Mouse (Mus musculus): Measurements from ENCODE around the gene Sh3gl2. TPM values are rescaled to one million over a fixed set of nuclear protein-coding genes. Genes with fewer than 3 reads are reported as not detected.

The Sh3gl2 gene
- total and polyA plus RNA-seq, 2 experiments from 2014 or later = 47.4 to 123 TPM

DNA sequence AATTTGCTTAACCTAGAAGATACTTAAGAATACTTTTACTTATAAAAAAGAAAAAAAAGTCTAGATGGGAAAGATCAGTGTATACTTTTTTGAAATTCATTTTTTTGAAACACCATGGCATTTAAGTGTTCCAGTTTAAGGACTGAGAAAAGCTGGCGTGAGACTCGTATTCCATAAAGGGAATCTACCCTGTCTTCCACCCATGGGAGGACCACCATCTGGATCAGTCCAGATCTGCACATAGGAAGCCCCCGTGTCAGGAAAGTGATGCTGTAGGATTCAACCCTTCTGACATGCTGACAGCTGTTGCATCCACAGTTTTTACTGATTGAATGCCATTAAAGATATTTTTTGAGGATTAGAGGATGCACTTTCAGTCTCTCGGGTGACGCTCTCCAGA, 134.2 kb downstream of the Sh3gl2 start:
- no peak for TF ChIP-seq CTCF (IDR thresholded peaks at IDR 0.05)
- Histone ChIP-seq H3K27ac (ENCODE audit: low read depth, low read length) (no peak overlapping the region), H3K9ac (replicated peaks; ENCODE audit: low read length, poor library complexity, severe bottlenecking) (no peak overlapping the region), H3K4me3 (ENCODE audit: low read depth, low read length) (no peak overlapping the region), H3K36me3 (ENCODE audit: insufficient read depth, low read length) (no peaks in the 10 kb centered on the region), H3K27me3 (ENCODE audit: insufficient read depth, low read length) (no peaks in the 10 kb centered on the region), H3K4me2 (ENCODE audit: low read depth, low read length, poor library complexity, severe bottlenecking) (no peak overlapping the region), H3K9me3 (ENCODE audit: low read length) (no peaks in the 10 kb centered on the region), H3K4me1 (ENCODE audit: insufficient read depth, low read length) (no peaks in the 10 kb centered on the region)
- DNase-seq (ENCODE audit: low spot score) = no peak
- ATAC-seq (ENCODE audit: low FRiP score) = no peak
- 85% methylated on average over 5 of the region's 5 CpGs for WGBS

DNA sequence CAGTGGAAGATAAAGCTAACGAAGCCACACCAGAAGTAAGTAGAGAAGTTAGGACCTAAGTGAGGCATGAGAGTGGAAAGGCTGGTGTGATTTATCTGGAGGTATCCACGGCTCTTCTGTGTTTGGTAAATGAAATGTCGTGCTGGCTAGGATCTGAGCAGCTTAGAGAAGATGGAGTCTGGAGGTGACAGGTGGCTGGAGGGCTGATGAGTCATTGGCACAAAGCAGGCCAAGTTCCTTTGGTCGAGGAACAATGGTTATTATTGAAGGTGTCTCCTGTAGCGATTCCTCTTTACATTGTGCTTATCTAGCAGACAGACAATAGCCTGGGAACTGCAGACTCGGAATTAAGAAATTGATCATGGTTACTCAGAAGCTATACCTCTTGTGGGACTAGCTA, 135.8 kb downstream of the Sh3gl2 start:
- ATAC-seq (ENCODE audit: low FRiP score) = no peak
- Histone ChIP-seq H3K4me1 (ENCODE audit: insufficient read depth, low read length) (no peaks in the 10 kb centered on the region), H3K27me3 (ENCODE audit: insufficient read depth, low read length) (no peaks in the 10 kb centered on the region), H3K36me3 (ENCODE audit: insufficient read depth, low read length) (no peaks in the 10 kb centered on the region), H3K4me2 (ENCODE audit: low read depth, low read length, poor library complexity, severe bottlenecking) (no peak overlapping the region), H3K4me3 (ENCODE audit: low read depth, low read length) (no peak overlapping the region), H3K9ac (replicated peaks; ENCODE audit: low read length, poor library complexity, severe bottlenecking) (no peak overlapping the region), H3K9me3 (ENCODE audit: low read length) (no peaks in the 10 kb centered on the region), H3K27ac (ENCODE audit: low read depth, low read length) (no peak overlapping the region)
- no peak for DNase-seq (ENCODE audit: low spot score)
- WGBS = 73% methylated on average over 6 of the region's 6 CpGs
- TF ChIP-seq CTCF (IDR thresholded peaks at IDR 0.05) = no peak

DNA sequence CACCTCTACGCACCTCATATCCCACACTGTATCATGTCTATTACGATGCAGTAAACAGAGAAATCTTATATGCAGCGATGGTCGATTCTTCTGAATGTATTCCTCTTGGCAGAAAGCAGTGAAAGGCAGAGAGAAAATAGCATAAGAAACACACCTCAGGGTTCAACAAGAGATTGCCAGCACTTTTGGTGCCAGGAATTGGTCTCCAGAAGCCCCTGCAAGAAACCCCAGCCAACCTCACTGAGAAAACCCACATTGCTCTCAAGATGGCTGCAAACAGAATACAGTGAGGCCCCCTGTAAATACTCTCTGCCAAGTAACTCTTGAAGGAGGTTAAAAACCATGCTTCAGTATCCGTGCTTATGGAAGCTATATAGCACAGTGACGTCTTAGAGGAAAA, 141.0 kb downstream of the Sh3gl2 start:
- WGBS = 85% methylated on average over 6 of the region's 6 CpGs
- Histone ChIP-seq H3K27me3 (ENCODE audit: insufficient read depth, low read length) (no peaks in the 10 kb centered on the region), H3K9me3 (ENCODE audit: low read length) (no peaks in the 10 kb centered on the region), H3K27ac (ENCODE audit: low read depth, low read length) (no peak overlapping the region), H3K36me3 (ENCODE audit: insufficient read depth, low read length) (no peaks in the 10 kb centered on the region), H3K4me1 (ENCODE audit: insufficient read depth, low read length) (no peaks in the 10 kb centered on the region), H3K9ac (replicated peaks; ENCODE audit: low read length, poor library complexity, severe bottlenecking) (no peak overlapping the region), H3K4me2 (ENCODE audit: low read depth, low read length, poor library complexity, severe bottlenecking) (no peak overlapping the region), H3K4me3 (ENCODE audit: low read depth, low read length) (no peak overlapping the region)
- ATAC-seq (ENCODE audit: low FRiP score) (no peak), DNase-seq (ENCODE audit: low spot score) (no peak)
- no peak for TF ChIP-seq CTCF (IDR thresholded peaks at IDR 0.05)

DNA sequence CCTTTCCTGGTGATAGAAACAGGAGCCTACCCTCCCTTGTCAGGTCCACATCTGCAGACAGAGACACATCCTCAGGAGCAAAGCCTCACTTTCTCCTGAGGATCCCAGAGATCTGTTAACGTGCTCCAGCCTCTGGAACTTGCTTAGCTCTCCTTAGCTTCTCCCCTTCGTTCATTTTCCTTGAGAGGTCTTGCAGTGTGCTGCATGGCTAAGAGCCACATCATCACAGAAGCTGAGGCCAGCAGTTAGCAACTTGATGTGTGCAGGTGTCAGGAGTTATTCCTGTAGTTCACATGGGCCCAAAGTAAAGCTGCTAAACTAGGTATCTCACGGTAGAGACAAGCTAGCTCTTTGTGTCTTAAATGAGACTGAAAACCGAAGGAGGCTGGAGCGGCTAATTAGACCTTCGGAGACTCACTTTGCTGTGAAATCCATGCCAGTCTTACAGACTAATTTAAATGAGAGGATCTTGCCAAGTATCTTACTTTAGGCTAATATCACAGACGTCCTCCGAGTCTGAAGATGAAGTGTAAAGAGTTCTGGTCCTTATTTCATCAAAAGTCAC, 143.2 kb downstream of the Sh3gl2 start:
- Histone ChIP-seq H3K27me3 (ENCODE audit: insufficient read depth, low read length) (no peaks in the 10 kb centered on the region), H3K4me3 (ENCODE audit: low read depth, low read length) (no peak overlapping the region), H3K4me1 (ENCODE audit: insufficient read depth, low read length) (no peaks in the 10 kb centered on the region), H3K9ac (replicated peaks; ENCODE audit: low read length, poor library complexity, severe bottlenecking) (no peak overlapping the region), H3K36me3 (ENCODE audit: insufficient read depth, low read length) (no peaks in the 10 kb centered on the region), H3K9me3 (ENCODE audit: low read length) (no peaks in the 10 kb centered on the region), H3K27ac (ENCODE audit: low read depth, low read length) (no peak overlapping the region), H3K4me2 (ENCODE audit: low read depth, low read length, poor library complexity, severe bottlenecking) (no peak overlapping the region)
- TF ChIP-seq CTCF (IDR thresholded peaks at IDR 0.05) = no peak
- no peak for ATAC-seq (ENCODE audit: low FRiP score)
- no peak for DNase-seq (ENCODE audit: low spot score)
- 63% methylated on average over 8 of the region's 8 CpGs for WGBS

DNA sequence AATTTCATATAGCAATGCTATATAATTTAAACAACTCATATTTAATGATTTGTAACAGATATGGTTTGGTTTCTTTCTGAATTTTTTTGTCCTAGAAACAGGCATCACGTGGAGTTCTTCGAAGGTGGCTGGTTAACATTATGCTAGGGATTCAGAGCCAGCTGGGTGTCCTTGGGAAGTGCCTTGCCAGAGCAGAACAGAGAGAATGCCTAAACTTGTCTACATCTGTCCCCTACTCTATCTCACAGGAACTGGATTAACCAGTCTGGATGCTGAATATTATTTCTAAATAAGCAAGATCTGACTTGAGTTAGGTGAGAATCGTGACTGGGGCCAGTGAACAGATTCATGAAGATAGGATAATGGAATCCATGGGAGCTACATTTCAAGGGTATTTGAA, 157.7 kb downstream of the Sh3gl2 start:
- H3K36me3 ChIP-seq (ENCODE audit: insufficient read depth, low read length) = no peaks in the 10 kb centered on the region
- no peaks in the 10 kb centered on the region for H3K9me3 ChIP-seq (ENCODE audit: low read length)
- TF ChIP-seq CTCF (IDR thresholded peaks at IDR 0.05) = no peak
- DNase-seq (ENCODE audit: low spot score) (no peak), ATAC-seq (ENCODE audit: low FRiP score) (no peak)
- no peak overlapping the region for H3K4me3 ChIP-seq (ENCODE audit: low read depth, low read length)
- no peaks in the 10 kb centered on the region for H3K27me3 ChIP-seq (ENCODE audit: insufficient read depth, low read length)
- no peaks in the 10 kb centered on the region for H3K4me1 ChIP-seq (ENCODE audit: insufficient read depth, low read length)
- no peak overlapping the region for H3K9ac ChIP-seq (replicated peaks; ENCODE audit: low read length, poor library complexity, severe bottlenecking)
- WGBS = 85% methylated on average over 3 of the region's 3 CpGs
- H3K27ac ChIP-seq (ENCODE audit: low read depth, low read length) = no peak overlapping the region
- H3K4me2 ChIP-seq (ENCODE audit: low read depth, low read length, poor library complexity, severe bottlenecking) = no peak overlapping the region

DNA sequence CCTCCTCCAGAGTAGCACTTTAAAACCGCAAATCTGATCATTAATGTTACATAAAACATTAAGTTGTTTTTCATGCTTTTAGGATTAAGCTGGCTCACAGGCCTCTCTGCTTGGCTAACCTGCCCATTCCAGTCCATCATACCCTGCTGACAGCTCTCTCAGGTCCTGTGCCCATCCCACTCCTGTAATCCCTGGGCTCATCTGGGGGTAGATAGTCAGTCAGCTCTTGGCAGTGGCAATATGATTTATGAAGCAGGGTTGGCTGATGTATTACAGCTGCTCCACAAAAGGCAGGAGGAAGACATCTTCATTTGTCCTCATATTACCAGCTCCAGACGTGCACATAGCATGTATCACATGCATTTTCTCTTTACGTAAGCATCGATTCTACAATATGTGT, 158.3 kb downstream of the Sh3gl2 start:
- no peak overlapping the region for H3K9ac ChIP-seq (replicated peaks; ENCODE audit: low read length, poor library complexity, severe bottlenecking)
- no peak overlapping the region for H3K4me2 ChIP-seq (ENCODE audit: low read depth, low read length, poor library complexity, severe bottlenecking)
- no peak overlapping the region for H3K4me3 ChIP-seq (ENCODE audit: low read depth, low read length)
- peak; percentile 47; the same call in 1 of the 2 replicates for ATAC-seq (ENCODE audit: low FRiP score)
- no peaks in the 10 kb centered on the region for H3K36me3 ChIP-seq (ENCODE audit: insufficient read depth, low read length)
- H3K27ac ChIP-seq (ENCODE audit: low read depth, low read length) = no peak overlapping the region
- TF ChIP-seq CTCF (IDR thresholded peaks at IDR 0.05) = no peak
- 85% methylated on average over 4 of the region's 4 CpGs for WGBS
- peak; percentile 26 for DNase-seq (ENCODE audit: low spot score)
- no peaks in the 10 kb centered on the region for H3K4me1 ChIP-seq (ENCODE audit: insufficient read depth, low read length)
- no peaks in the 10 kb centered on the region for H3K9me3 ChIP-seq (ENCODE audit: low read length)
- no peaks in the 10 kb centered on the region for H3K27me3 ChIP-seq (ENCODE audit: insufficient read depth, low read length)
